Mouse (Mus musculus) spleen, adult 12 weeks (tissue): ENCODE results near the gene Prickle2.

ENCODE experiments used
- DNase-seq: peaks from one replicate; pipeline ENCODE4 v3.0.0; 2022; ENCODE audit warnings: low spot score

Gene Prickle2

GRCm38 (mm10) chr6:92446662-92447061, 259.3 kb downstream of the Prickle2 start:
- DNase-seq = no peak

- DNase-seq = no peak
Observed at GRCm38 (mm10) chr6:92441205-92441604, 264.8 kb downstream of the Prickle2 start.

- no peak for DNase-seq
Observed at GRCm38 (mm10) chr6:92440251-92440650, 265.7 kb downstream of the Prickle2 start.

GRCm38 (mm10) chr6:92432146-92432545, 273.8 kb downstream of the Prickle2 start:
- DNase-seq = no peak

GRCm38 (mm10) chr6:92427406-92428171, 278.4 kb downstream of the Prickle2 start:
- no peak for DNase-seq

GRCm38 (mm10) chr6:92425901-92426300, 280.1 kb downstream of the Prickle2 start:
- DNase-seq = no peak

- DNase-seq = no peak
Observed at GRCm38 (mm10) chr6:92425476-92425875, 280.5 kb downstream of the Prickle2 start.

GRCm38 (mm10) chr6:92424991-92425390, 281.0 kb downstream of the Prickle2 start:
- no peak for DNase-seq

- no peak for DNase-seq
Observed at GRCm38 (mm10) chr6:92422286-92422685, 283.7 kb downstream of the Prickle2 start.

- DNase-seq = no peak
Observed at GRCm38 (mm10) chr6:92420106-92420505, 285.8 kb downstream of the Prickle2 start.

- DNase-seq = no peak
Observed at GRCm38 (mm10) chr6:92415405-92415755, 290.6 kb downstream of the Prickle2 start.

GRCm38 (mm10) chr6:92414478-92415404, 291.2 kb downstream of the Prickle2 start:
- no peak for DNase-seq

GRCm38 (mm10) chr6:92413982-92414381, 292.0 kb downstream of the Prickle2 start:
- DNase-seq = no peak

GRCm38 (mm10) chr6:92409788-92410187, 296.2 kb downstream of the Prickle2 start:
- DNase-seq = no peak

- no peak for DNase-seq
Observed at GRCm38 (mm10) chr6:92407259-92407658, 298.7 kb downstream of the Prickle2 start.

- DNase-seq = no peak
Observed at GRCm38 (mm10) chr6:92405571-92405970, 300.4 kb downstream of the Prickle2 start.

- DNase-seq = no peak
Observed at GRCm38 (mm10) chr6:92397876-92398275, 308.1 kb downstream of the Prickle2 start.

GRCm38 (mm10) chr6:92395556-92395955, 310.4 kb downstream of the Prickle2 start:
- DNase-seq = no peak

- no peak for DNase-seq
Observed at GRCm38 (mm10) chr6:92395143-92395542, 310.8 kb downstream of the Prickle2 start.

GRCm38 (mm10) chr6:92394628-92395027, 311.3 kb downstream of the Prickle2 start:
- no peak for DNase-seq

GRCm38 (mm10) chr6:92390321-92390720, 315.6 kb downstream of the Prickle2 start:
- DNase-seq = no peak

GRCm38 (mm10) chr6:92388681-92389080, 317.3 kb downstream of the Prickle2 start:
- no peak for DNase-seq

GRCm38 (mm10) chr6:92383196-92383782, 322.7 kb downstream of the Prickle2 start:
- no peak for DNase-seq
